Mouse (Mus musculus) liver, embryonic 16.5 days (tissue): ENCODE measurements around the gene Rps3a1. TPM values are rescaled to one million over a fixed set of nuclear protein-coding genes. Genes with fewer than 3 reads are reported as not detected.

Source experiments
- ATAC-seq: fragments of 200-750 bp; cut with Nextera tagmentation; 2 replicates; pipeline ENCODE4 v1.8.0; 2017; ENCODE audit warnings: low read depth, mild to moderate bottlenecking, moderate number of reproducible peaks, moderate library complexity
- H3K27ac ChIP-seq: fragments of 300-500 bp; sonication (generic); 2 replicates; pipeline ENCODE4 v1.5.1; 2014; ENCODE audit warnings: mild to moderate bottlenecking, low read length
- H3K27me3 ChIP-seq: fragments of 300-500 bp; sonication (generic); 2 replicates; pipeline ENCODE4 v1.6.1; 2014; ENCODE audit warnings: low read depth, low read length, mixed read lengths; ENCODE audit not compliant: control insufficient read depth, insufficient read depth
- H3K36me3 ChIP-seq: fragments of 300-500 bp; sonication (generic); 2 replicates; pipeline ENCODE4 v1.6.1; 2014; ENCODE audit warnings: mild to moderate bottlenecking; ENCODE audit not compliant: control insufficient read depth, insufficient read depth
- H3K4me1 ChIP-seq: fragments of 300-500 bp; sonication (generic); 2 replicates; pipeline ENCODE4 v1.6.1; 2014; ENCODE audit warnings: low read depth, low read length, mixed read lengths; ENCODE audit not compliant: control insufficient read depth
- H3K4me2 ChIP-seq: fragments of 300-500 bp; sonication (generic); 2 replicates; pipeline ENCODE4 v1.6.1; 2014; ENCODE audit warnings: low read depth, low read length, mixed read lengths
- H3K4me3 ChIP-seq: fragments of 300-500 bp; sonication (generic); 2 replicates; pipeline ENCODE4 v1.5.1; 2014; ENCODE audit warnings: low read depth, mild to moderate bottlenecking, low read length
- H3K9ac ChIP-seq: fragments of 300-500 bp; sonication (generic); 2 replicates; pipeline ENCODE4 v1.6.1; 2014; ENCODE audit warnings: low read depth, low read length
- H3K9me3 ChIP-seq: fragments of 300-500 bp; sonication (generic); replicated peaks from 2 replicates; pipeline ENCODE4 v1.6.1; 2016; ENCODE audit warnings: low read length; ENCODE audit not compliant: control insufficient read depth
- WGBS: fragments of 180-500 bp; shearing (Covaris S2); extraction: QIAGEN DNeasy Blood & Tissue Kit; methylation state at CpG from one replicate; pipeline ENCODE4 v1.1.7; 2014; ENCODE audit not compliant: insufficient replicate concordance; 5-methylcytosine and 5-hydroxymethylcytosine counted together
- polyA plus RNA-seq: library from polyadenylated mRNA; unstranded; fragments of >200 nt; fragmentation: Nextera tagmentation; extraction: Ambion mirVana; gene quantifications from 2 replicates; pipeline ENCODE4 v1.2.1, GENCODE M21; 2015

Gene Rps3a1
- polyA plus RNA-seq, 1 experiment from 2014 or later = 593 TPM

GRCm38 (mm10) chr3:86123251-86123746 is 19.2 kb downstream of the Rps3a1 start:
- Histone ChIP-seq H3K27me3 (no peaks in the 10 kb centered on the region), H3K9ac (no peak overlapping the region), H3K4me1 (no peaks in the 10 kb centered on the region), H3K36me3 (0 out of 2 replicates have a peak, but pooled peaks cover 3% of the 10 kb centered on the region), H3K27ac (no peak overlapping the region), H3K9me3 (no peaks in the 10 kb centered on the region), H3K4me3 (no peak overlapping the region), H3K4me2 (no peak overlapping the region)
- WGBS = 65% methylated on average over 8 of the region's 8 CpGs
- ATAC-seq = no peak; the same call in 1 of the 2 replicates

DNA sequence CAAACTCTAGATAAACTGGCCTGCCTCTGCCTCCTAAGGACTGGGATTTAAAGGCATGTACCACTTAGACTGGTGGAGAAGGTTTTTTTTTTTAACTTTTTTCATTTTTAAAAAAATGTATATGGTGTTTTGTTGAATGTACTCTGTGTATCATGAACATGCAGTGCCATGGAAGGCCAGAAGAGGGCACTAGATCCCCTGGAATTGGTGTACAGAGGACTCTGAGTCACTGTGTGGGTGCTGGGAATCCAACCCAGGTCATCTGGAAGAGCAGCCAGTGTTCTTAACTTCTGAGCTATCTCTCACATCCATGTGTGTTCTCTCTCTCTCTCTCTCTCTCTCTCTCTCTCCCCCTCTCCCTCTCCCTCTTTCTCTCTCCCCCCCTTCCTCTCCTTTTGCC is 20.3 kb downstream of the Rps3a1 start:
- ATAC-seq = no peak
- Histone ChIP-seq H3K4me1 (no peaks in the 10 kb centered on the region), H3K27ac (no peak overlapping the region), H3K9me3 (no peaks in the 10 kb centered on the region), H3K9ac (no peak overlapping the region), H3K36me3 (0 out of 2 replicates have a peak, but pooled peaks cover 3% of the 10 kb centered on the region), H3K27me3 (no peaks in the 10 kb centered on the region), H3K4me2 (no peak overlapping the region), H3K4me3 (no peak overlapping the region)

- no peak overlapping the region for H3K4me2 ChIP-seq
- H3K9me3 ChIP-seq = no peaks in the 10 kb centered on the region; the same call in 1 of the 2 replicates
- no peaks in the 10 kb centered on the region for H3K27me3 ChIP-seq
- no peak for ATAC-seq
- H3K4me1 ChIP-seq = no peaks in the 10 kb centered on the region
- peaks cover 11% of the 10 kb centered on the region for H3K36me3 ChIP-seq
- WGBS = 74% methylated on average over 16 of the region's 16 CpGs
- no peak overlapping the region for H3K9ac ChIP-seq
- H3K27ac ChIP-seq = no peak overlapping the region
- H3K4me3 ChIP-seq = no peak overlapping the region
Observed at GRCm38 (mm10) chr3:86119237-86119932, 23.1 kb downstream of the Rps3a1 start.

GRCm38 (mm10) chr3:86116951-86117350 is 25.6 kb downstream of the Rps3a1 start:
- Histone ChIP-seq H3K27me3 (no peaks in the 10 kb centered on the region), H3K36me3 (peaks cover 11% of the 10 kb centered on the region), H3K9me3 (no peaks in the 10 kb centered on the region; the same call in 1 of the 2 replicates), H3K27ac (no peak overlapping the region), H3K9ac (no peak overlapping the region), H3K4me1 (peaks cover 2% of the 10 kb centered on the region; the same call in 1 of the 2 replicates), H3K4me3 (no peak overlapping the region), H3K4me2 (no peak overlapping the region)
- no peak for ATAC-seq
- 81% methylated on average over 4 of the region's 4 CpGs for WGBS

- no peak overlapping the region for H3K27ac ChIP-seq
- H3K4me3 ChIP-seq = no peak overlapping the region
Observed at GRCm38 (mm10) chr3:86114659-86115338, 27.7 kb downstream of the Rps3a1 start.

DNA sequence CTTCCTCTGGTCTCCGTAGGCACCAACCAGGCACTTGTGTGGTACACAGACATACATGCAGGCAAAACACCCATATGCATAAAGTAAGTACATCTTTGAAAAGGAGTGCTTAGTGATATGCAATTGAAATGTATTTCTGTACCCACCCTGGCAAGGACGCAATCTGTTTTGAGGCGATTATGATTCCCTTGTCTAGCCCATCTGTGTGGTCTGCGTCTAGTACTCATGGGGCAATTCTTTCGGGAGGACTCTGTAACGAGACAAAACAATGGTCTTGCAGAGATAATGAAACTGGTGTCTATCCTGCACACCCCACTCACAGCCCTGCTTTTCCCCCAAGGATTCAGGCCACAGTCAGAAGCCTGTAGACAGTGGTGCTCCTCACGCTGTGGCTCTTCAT is 29.7 kb downstream of the Rps3a1 start:
- ATAC-seq = no peak
- 52% methylated on average over 7 of the region's 7 CpGs for WGBS
- no peak overlapping the region for H3K4me3 ChIP-seq
- H3K9ac ChIP-seq = no peak overlapping the region
- H3K27ac ChIP-seq = no peak overlapping the region; the same call in 1 of the 2 replicates
- no peak overlapping the region for H3K4me2 ChIP-seq
- H3K9me3 ChIP-seq = no peaks in the 10 kb centered on the region; the same call in 1 of the 2 replicates
- peaks cover 26% of the 10 kb centered on the region for H3K4me1 ChIP-seq
- peaks cover 8% of the 10 kb centered on the region for H3K36me3 ChIP-seq
- no peaks in the 10 kb centered on the region for H3K27me3 ChIP-seq

More at GRCm38 (mm10) chr3:86114659-86115338, 27.7 kb downstream of the Rps3a1 start:
- H3K9ac ChIP-seq = no peak overlapping the region
- H3K9me3 ChIP-seq = no peaks in the 10 kb centered on the region; the same call in 1 of the 2 replicates
- no peak for ATAC-seq
- no peak overlapping the region for H3K4me2 ChIP-seq
- H3K36me3 ChIP-seq = peaks cover 8% of the 10 kb centered on the region
- peaks cover 7% of the 10 kb centered on the region for H3K4me1 ChIP-seq
- 54% methylated on average over 12 of the region's 12 CpGs for WGBS
- H3K27me3 ChIP-seq = no peaks in the 10 kb centered on the region

- H3K4me2 ChIP-seq = peak overlapping the region; percentile 66
- ATAC-seq = peak; percentile 52
- peaks cover 31% of the 10 kb centered on the region for H3K4me1 ChIP-seq
- H3K27ac ChIP-seq = peak overlapping the region; percentile 97
- no peaks in the 10 kb centered on the region for H3K27me3 ChIP-seq
- no peaks in the 10 kb centered on the region for H3K9me3 ChIP-seq
- peak overlapping the region; percentile 60 for H3K9ac ChIP-seq
- H3K36me3 ChIP-seq = no peaks in the 10 kb centered on the region
- peak overlapping the region; percentile 43 for H3K4me3 ChIP-seq
- 15% methylated on average over 10 of the region's 10 CpGs for WGBS
Observed at GRCm38 (mm10) chr3:86110077-86110476, 32.4 kb downstream of the Rps3a1 start.

GRCm38 (mm10) chr3:86109099-86109498 is 33.4 kb downstream of the Rps3a1 start:
- Histone ChIP-seq H3K9ac (peak overlapping the region; percentile 35), H3K4me3 (0 out of 2 replicates have a peak overlapping the region, but pooled peaks have one; percentile 8), H3K27me3 (no peaks in the 10 kb centered on the region), H3K9me3 (no peaks in the 10 kb centered on the region), H3K4me1 (peaks cover 32% of the 10 kb centered on the region), H3K27ac (peak overlapping the region; percentile 97), H3K36me3 (no peaks in the 10 kb centered on the region), H3K4me2 (peak overlapping the region; percentile 54)
- WGBS = 60% methylated on average over 7 of the region's 7 CpGs
- ATAC-seq = no peak

DNA sequence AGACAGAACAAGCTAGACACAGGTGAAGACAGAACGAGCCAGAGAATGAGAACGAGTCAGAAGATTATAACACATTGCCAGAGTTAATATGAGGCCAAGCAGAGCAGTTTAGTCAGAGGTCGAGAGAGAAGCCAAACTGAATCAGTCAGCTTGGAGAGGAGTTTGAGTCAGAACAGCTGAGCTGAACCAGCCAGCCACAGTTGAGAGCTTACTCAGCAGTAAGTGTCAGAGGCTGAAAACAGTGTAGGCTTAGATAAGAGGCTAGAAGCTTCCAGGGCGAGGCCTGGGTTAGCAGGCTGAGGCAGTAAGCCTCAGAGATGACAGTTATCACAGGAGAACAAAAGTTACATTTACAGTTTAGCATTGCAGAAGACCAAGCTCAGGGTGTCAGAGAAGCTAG is 33.9 kb downstream of the Rps3a1 start:
- Histone ChIP-seq H3K4me3 (0 out of 2 replicates have a peak overlapping the region, but pooled peaks have one; percentile 8), H3K4me2 (peak overlapping the region; percentile 54), H3K27ac (peak overlapping the region; percentile 97), H3K9ac (peak overlapping the region; percentile 42), H3K9me3 (no peaks in the 10 kb centered on the region), H3K27me3 (no peaks in the 10 kb centered on the region), H3K4me1 (peaks cover 35% of the 10 kb centered on the region), H3K36me3 (no peaks in the 10 kb centered on the region)
- 43% methylated on average over 4 of the region's 4 CpGs for WGBS
- ATAC-seq = peak; percentile 97
